Mouse (Mus musculus) liver, postnatal 0 days (tissue): Measurements from ENCODE around the gene Mpzl2.
A peak's percentile ranks its signal among the peaks of the same experiment; 100 is the strongest.

Experiments used
- CTCF ChIP-seq: sonication (generic); IDR thresholded peaks from 2 replicates; pipeline ENCODE4 v1.5.1; 2016; ENCODE audit warnings: antibody characterized with exemption, low read depth
- EP300 ChIP-seq: IDR thresholded peaks from 2 replicates; pipeline ENCODE4 v1.6.1; 2016; ENCODE audit warnings: antibody characterized with exemption, low read depth, mild to moderate bottlenecking

DNA sequence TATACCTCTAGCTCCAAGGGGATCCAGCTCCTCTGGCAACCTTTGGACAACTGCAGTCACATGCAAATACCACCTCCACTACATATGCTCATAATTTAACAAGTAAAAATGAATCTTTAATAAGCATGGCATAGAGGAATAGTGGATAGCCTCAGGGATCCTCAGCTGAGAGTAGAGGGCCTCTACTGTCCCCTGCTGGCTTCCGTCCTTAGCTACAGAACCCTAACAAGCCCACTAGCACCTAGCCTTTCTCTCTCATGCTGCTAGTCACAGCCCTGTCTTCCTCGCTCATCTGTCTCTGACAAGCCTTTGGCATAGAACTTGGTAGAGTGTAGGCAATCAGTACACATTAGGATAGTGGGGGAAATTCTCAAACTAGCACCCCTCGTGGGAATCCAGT is 51.2 kb downstream of the Mpzl2 start:
- TF ChIP-seq EP300 (no peak), CTCF (peak; percentile 43)
